Mouse (Mus musculus) hindbrain, embryonic 13.5 days (tissue): Measurements from ENCODE around the gene Pgr15l. TPM values are rescaled to one million over a fixed set of nuclear protein-coding genes. Genes with fewer than 3 reads are reported as not detected.
A peak's percentile ranks its signal among the peaks of the same experiment; 100 is the strongest.

Source experiments
- ATAC-seq: fragments of 200-750 bp; cut with Nextera tagmentation; 2 replicates; pipeline ENCODE4 v1.8.0; 2017; ENCODE audit warnings: moderate TSS enrichment; ENCODE audit not compliant: low FRiP score
- H3K27ac ChIP-seq: fragments of 300-500 bp; sonication (generic); 2 replicates; pipeline ENCODE4 v1.5.1; 2015; ENCODE audit warnings: inconsistent platforms, mild to moderate bottlenecking, moderate library complexity
- H3K27me3 ChIP-seq: fragments of 300-500 bp; sonication (generic); 2 replicates; pipeline ENCODE4 v1.6.1; 2015; ENCODE audit warnings: mild to moderate bottlenecking, inconsistent platforms
- H3K36me3 ChIP-seq: fragments of 300-500 bp; sonication (generic); 2 replicates; pipeline ENCODE4 v1.6.1; 2015; ENCODE audit warnings: mild to moderate bottlenecking, inconsistent platforms
- H3K4me1 ChIP-seq: fragments of 300-500 bp; sonication (generic); replicated peaks from 2 replicates; pipeline ENCODE4 v1.6.1; 2015; ENCODE audit warnings: inconsistent platforms
- H3K4me2 ChIP-seq: fragments of 300-500 bp; sonication (generic); 2 replicates; pipeline ENCODE4 v1.6.1; 2015; ENCODE audit warnings: inconsistent platforms, mild to moderate bottlenecking, moderate library complexity
- H3K4me3 ChIP-seq: fragments of 300-500 bp; sonication (generic); 2 replicates; pipeline ENCODE4 v1.5.1; 2015; ENCODE audit warnings: mild to moderate bottlenecking, inconsistent platforms
- H3K9ac ChIP-seq: fragments of 300-500 bp; sonication (generic); 2 replicates; pipeline ENCODE4 v1.6.1; 2015; ENCODE audit warnings: mild to moderate bottlenecking, inconsistent platforms
- H3K9me3 ChIP-seq: fragments of 300-500 bp; sonication (generic); 2 replicates; pipeline ENCODE4 v1.6.1; 2016; ENCODE audit warnings: inconsistent platforms
- WGBS: fragments of 180-500 bp; shearing (Covaris S2); methylation state at CpG from one replicate; pipeline ENCODE4 v1.1.7; 2015; 5-methylcytosine and 5-hydroxymethylcytosine counted together
- polyA plus RNA-seq: library from polyadenylated mRNA; unstranded; fragments of >200 nt; fragmentation: Nextera tagmentation; extraction: Ambion mirVana; gene quantifications from 2 replicates; pipeline ENCODE4 v1.2.1, GENCODE M21; 2015

Pgr15l gene
- 0.04 TPM in 1 of 2 replicates, not detected in the other for polyA plus RNA-seq

DNA sequence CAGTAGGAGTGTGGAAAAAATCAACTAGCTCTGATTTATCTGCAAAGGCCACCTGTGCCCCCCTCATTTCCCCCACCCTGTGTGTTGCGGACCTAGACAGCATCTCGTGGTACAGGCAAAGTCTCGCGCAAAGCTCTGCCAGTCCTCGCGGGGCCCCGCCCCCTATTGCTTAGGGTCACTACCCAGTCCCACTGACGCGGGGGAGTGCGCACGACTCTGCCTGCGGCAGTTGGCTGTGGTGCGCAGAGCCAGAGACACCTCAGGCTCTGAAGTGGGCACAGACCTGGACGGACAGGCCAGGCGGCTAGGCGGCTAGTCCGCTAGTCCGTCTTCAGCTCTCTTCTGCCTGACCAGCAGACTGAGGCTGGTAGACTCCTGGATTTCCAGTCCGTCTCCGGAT, at the start of gene Pgr15l:
TSS of gene Pgr15l (plus strand) at position 228 of the 400 bp plus-strand sequence.
- no peaks in the 10 kb centered on the region for H3K36me3 ChIP-seq
- H3K27ac ChIP-seq, result no peak within 1 kb of the TSS
- H3K9ac ChIP-seq, result no peak within 1 kb of the TSS
- WGBS, result 30% methylated on average over 20 of the region's 20 CpGs
- H3K4me3 ChIP-seq, result peak within 1 kb of the TSS; percentile 19; the same call in 1 of the 2 replicates
- peaks cover 4% of the 10 kb centered on the region; the same call in 1 of the 2 replicates for H3K4me1 ChIP-seq
- H3K27me3 ChIP-seq, result peaks cover 25% of the 10 kb centered on the region; the same call in 1 of the 2 replicates
- no peaks in the 10 kb centered on the region for H3K9me3 ChIP-seq
- H3K4me2 ChIP-seq, result peak within 1 kb of the TSS; percentile 42
- ATAC-seq, result peak; percentile 49; the same call in 1 of the 2 replicates

GRCm38 (mm10) chrX:97027540-97027939, 44.9 kb upstream of the Pgr15l start:
- no peak for ATAC-seq
- no peaks in the 10 kb centered on the region for H3K4me1 ChIP-seq
- no peaks in the 10 kb centered on the region for H3K27me3 ChIP-seq
- H3K4me3 ChIP-seq, result no peak overlapping the region
- no peak overlapping the region for H3K4me2 ChIP-seq
- H3K9ac ChIP-seq, result no peak overlapping the region
- H3K27ac ChIP-seq, result no peak overlapping the region
- H3K36me3 ChIP-seq, result no peaks in the 10 kb centered on the region
- no peaks in the 10 kb centered on the region for H3K9me3 ChIP-seq

DNA sequence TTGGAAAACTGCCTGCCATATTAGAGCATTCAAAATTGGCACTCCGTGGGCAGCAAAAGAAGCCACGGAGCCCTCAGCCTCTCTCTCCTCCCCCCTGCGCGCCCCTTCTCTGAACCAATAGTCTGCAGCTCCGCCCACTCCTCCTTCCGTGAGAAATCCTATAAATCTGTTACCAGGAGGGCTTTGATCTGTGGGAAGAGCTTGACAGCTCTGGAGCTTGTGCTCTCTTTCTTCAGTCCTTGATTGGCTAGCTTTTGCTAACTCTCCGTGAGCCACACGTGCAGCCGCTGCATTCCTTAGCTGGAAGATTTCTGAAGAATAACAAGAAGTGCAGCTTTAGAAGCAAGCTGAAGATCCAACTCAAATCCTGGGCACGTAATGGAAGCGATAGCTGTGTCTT, 2.6 kb upstream of the Pgr15l start:
- Histone ChIP-seq H3K4me1 (peaks cover 4% of the 10 kb centered on the region; the same call in 1 of the 2 replicates), H3K9me3 (no peaks in the 10 kb centered on the region), H3K4me2 (peak overlapping the region; percentile 40), H3K4me3 (no peak overlapping the region), H3K36me3 (no peaks in the 10 kb centered on the region), H3K27me3 (peaks cover 25% of the 10 kb centered on the region; the same call in 1 of the 2 replicates), H3K9ac (no peak overlapping the region), H3K27ac (no peak overlapping the region)
- WGBS, result 9% methylated on average over 11 of the region's 11 CpGs
- ATAC-seq, result peak; percentile 90
